Mouse (Mus musculus) bone marrow, adult 2 months (tissue): ENCODE data around the gene Flt1. TPM values are rescaled to one million over a fixed set of nuclear protein-coding genes. Genes with fewer than 3 reads are reported as not detected.
"Not testable (repeated sequence)": the region's sequence is repeated elsewhere in the genome, so short reads cannot be mapped to it uniquely, and the experiment has no call there.

Experiments used
- H3K27ac ChIP-seq: fragments of 200-500 bp; 2 replicates; pipeline ENCODE4 v1.5.1; 2012; ENCODE audit warnings: low read depth, mild to moderate bottlenecking, control low read depth, inconsistent platforms, low read length; ENCODE audit not compliant: control insufficient read depth, poor library complexity, insufficient read depth
- H3K4me1 ChIP-seq: fragments of 200-500 bp; 2 replicates; pipeline ENCODE4 v1.6.1; 2011; ENCODE audit warnings: low read length; ENCODE audit not compliant: control insufficient read depth, insufficient read depth
- H3K4me3 ChIP-seq: fragments of 200-500 bp; replicated peaks from 2 replicates; pipeline ENCODE3; 2011; ENCODE audit warnings: mild to moderate bottlenecking, low read depth, low read length, control low read depth; ENCODE audit not compliant: control insufficient read depth
- CTCF ChIP-seq: fragments of 200-500 bp; IDR thresholded peaks from 2 replicates; pipeline ENCODE4 v1.5.1; 2011; ENCODE audit warnings: low read length, control low read depth; ENCODE audit not compliant: control insufficient read depth, insufficient read depth
- POLR2A ChIP-seq: fragments of 200-500 bp; IDR thresholded peaks from 2 replicates; pipeline ENCODE4 v1.6.1; 2011; ENCODE audit warnings: low read depth, mild to moderate bottlenecking, control low read depth, low read length, borderline replicate concordance; ENCODE audit not compliant: control insufficient read depth
- WGBS: fragments of 180-500 bp; shearing (Covaris S2); methylation state at CpG from one replicate; pipeline ENCODE4 v1.1.7; 2018; 5-methylcytosine and 5-hydroxymethylcytosine counted together
- polyA plus RNA-seq: library from polyadenylated mRNA; stranded (reverse); fragments of >200 nt; gene quantifications from 2 replicates; pipeline ENCODE4 v1.2.4, GENCODE M21; 2011; ENCODE audit warnings: low replicate concordance; ENCODE audit not compliant: missing spikeins, insufficient read depth, insufficient read length

Gene Flt1
- polyA plus RNA-seq, 1 experiment: 5.1 TPM

- WGBS: 59% methylated on average over 2 of the region's 2 CpGs
- Histone ChIP-seq H3K4me3 (no peak overlapping the region), H3K27ac (no peak overlapping the region), H3K4me1 (no peaks in the 10 kb centered on the region; the same call in 1 of the 2 replicates)
- TF ChIP-seq CTCF (no peak), POLR2A (no peak)
Observed at GRCm38 (mm10) chr5:147626944-147627343, 98.9 kb downstream of the Flt1 start.

- Histone ChIP-seq H3K4me3 (no peak overlapping the region), H3K4me1 (no peaks in the 10 kb centered on the region; the same call in 1 of the 2 replicates), H3K27ac (no peak overlapping the region)
- WGBS: 81% methylated on average over 10 of the region's 10 CpGs
- no peak for TF ChIP-seq POLR2A
- TF ChIP-seq CTCF: no peak
Observed at GRCm38 (mm10) chr5:147623747-147624146, 102.1 kb downstream of the Flt1 start.

- Histone ChIP-seq H3K4me1 (no peaks in the 10 kb centered on the region), H3K27ac (no peak overlapping the region), H3K4me3 (no peak overlapping the region)
- 44% methylated on average over 2 of the region's 2 CpGs for WGBS
- TF ChIP-seq POLR2A (no peak), CTCF (no peak)
Observed at GRCm38 (mm10) chr5:147620178-147620577, 105.6 kb downstream of the Flt1 start.

- no peaks in the 10 kb centered on the region for H3K4me1 ChIP-seq
- H3K27ac ChIP-seq: no peak overlapping the region
- TF ChIP-seq POLR2A: no peak
- TF ChIP-seq CTCF: no peak
- no peak overlapping the region for H3K4me3 ChIP-seq
- WGBS: 70% methylated on average over 10 of the region's 10 CpGs
Observed at GRCm38 (mm10) chr5:147618243-147618642, 107.6 kb downstream of the Flt1 start.

- H3K4me3 ChIP-seq: no peak overlapping the region
- 46% methylated on average over 3 of the region's 3 CpGs for WGBS
- no peak for TF ChIP-seq CTCF
- no peak for TF ChIP-seq POLR2A
- no peaks in the 10 kb centered on the region for H3K4me1 ChIP-seq
- H3K27ac ChIP-seq: no peak overlapping the region
Observed at GRCm38 (mm10) chr5:147616450-147616849, 109.4 kb downstream of the Flt1 start.

- Histone ChIP-seq H3K4me1 (no peaks in the 10 kb centered on the region), H3K27ac (no peak overlapping the region), H3K4me3 (no peak overlapping the region)
- TF ChIP-seq POLR2A: no peak
- no peak for TF ChIP-seq CTCF
- 63% methylated on average over 6 of the region's 6 CpGs for WGBS
Observed at GRCm38 (mm10) chr5:147614659-147615058, 111.2 kb downstream of the Flt1 start.

GRCm38 (mm10) chr5:147611348-147611747, 114.5 kb downstream of the Flt1 start:
- not testable (repeated sequence) for H3K4me3 ChIP-seq, H3K4me1 ChIP-seq, H3K27ac ChIP-seq
- WGBS: 61% methylated on average over 3 of the region's 3 CpGs

- TF ChIP-seq POLR2A (no peak), CTCF (no peak)
- Histone ChIP-seq H3K27ac (no peak overlapping the region), H3K4me1 (no peaks in the 10 kb centered on the region), H3K4me3 (no peak overlapping the region)
- 45% methylated on average over 13 of the region's 13 CpGs for WGBS
Observed at GRCm38 (mm10) chr5:147607256-147607975, 118.4 kb downstream of the Flt1 start.

GRCm38 (mm10) chr5:147606751-147607150, 119.1 kb downstream of the Flt1 start:
- Histone ChIP-seq H3K4me1 (no peaks in the 10 kb centered on the region), H3K4me3 (no peak overlapping the region), H3K27ac (no peak overlapping the region)
- TF ChIP-seq CTCF (no peak), POLR2A (no peak)
- WGBS: 83% methylated on average over 13 of the region's 13 CpGs
